Mouse (Mus musculus): Measurements from ENCODE around the gene Gse1.
A peak's percentile ranks its signal among the peaks of the same experiment; 100 is the strongest.

Gse1 gene

DNA sequence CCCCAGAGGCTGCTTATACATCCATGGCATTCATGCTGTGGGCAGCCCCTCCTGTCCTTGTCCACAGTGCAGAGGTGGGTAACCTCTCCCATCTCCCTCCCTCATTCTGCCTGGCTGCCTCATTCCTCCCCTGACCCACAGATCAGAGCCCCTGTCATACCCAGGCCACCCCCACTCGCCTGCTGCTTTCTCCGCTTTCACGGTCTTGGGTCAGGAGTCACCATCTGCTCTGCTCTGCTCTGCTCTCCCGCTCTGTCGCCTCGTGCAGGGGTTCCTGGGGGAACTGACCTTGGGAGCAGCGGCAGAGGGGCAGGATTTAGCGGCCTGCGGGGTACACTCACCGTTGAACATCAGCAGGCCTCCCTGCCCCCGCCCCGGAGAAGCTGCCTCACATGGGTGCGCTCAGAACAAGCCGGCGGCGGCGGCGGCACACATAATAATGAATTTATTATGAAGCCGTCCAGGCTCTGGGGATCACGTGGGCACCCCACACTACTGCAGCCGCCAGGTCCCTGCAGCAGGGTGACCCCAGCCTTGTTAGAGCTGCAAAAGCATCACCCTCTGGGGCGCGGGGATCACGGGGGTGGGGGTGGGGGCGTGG is 321.2 kb downstream of the Gse1 start:
- H3K4me3 ChIP-seq (replicated peaks; ENCODE audit: low read length): peak overlapping the region; percentile 71

GRCm38 (mm10) chr8:120549922-120550321 is 321.7 kb downstream of the Gse1 start:
- peaks cover 100% of the 10 kb centered on the region for H3K4me1 ChIP-seq (replicated peaks; ENCODE audit: low read depth, low read length)
- H3K36me3 ChIP-seq (ENCODE audit: insufficient read depth, low read length): peaks cover 86% of the 10 kb centered on the region
- no peaks in the 10 kb centered on the region for H3K9me3 ChIP-seq (ENCODE audit: low read length)
- TF ChIP-seq NANOG (IDR thresholded peaks at IDR 0.05; ENCODE audit: borderline replicate concordance, low read length) (no peak), POU5F1 (IDR thresholded peaks at IDR 0.05; ENCODE audit: borderline replicate concordance, low read length) (no peak), CTCF (conservative IDR thresholded peaks at IDR 0.05; ENCODE audit: low read length) (no peak)
- H3K27me3 ChIP-seq (ENCODE audit: insufficient read depth, low read length): no peaks in the 10 kb centered on the region; the same call in 1 of the 2 replicates
- no peak overlapping the region for H3K4me3 ChIP-seq (replicated peaks; ENCODE audit: low read length)

More for the DNA sequence above, 321.2 kb downstream of the Gse1 start:
- TF ChIP-seq POU5F1 (IDR thresholded peaks at IDR 0.05; ENCODE audit: borderline replicate concordance, low read length) (no peak), NANOG (IDR thresholded peaks at IDR 0.05; ENCODE audit: borderline replicate concordance, low read length) (no peak), CTCF (conservative IDR thresholded peaks at IDR 0.05; ENCODE audit: low read length) (no peak)
- Histone ChIP-seq H3K4me1 (replicated peaks; ENCODE audit: low read depth, low read length) (peaks cover 100% of the 10 kb centered on the region), H3K9me3 (ENCODE audit: low read length) (no peaks in the 10 kb centered on the region), H3K27me3 (ENCODE audit: insufficient read depth, low read length) (no peaks in the 10 kb centered on the region; the same call in 1 of the 2 replicates), H3K36me3 (ENCODE audit: insufficient read depth, low read length) (peaks cover 86% of the 10 kb centered on the region)

GRCm38 (mm10) chr8:120550430-120550829 is 322.2 kb downstream of the Gse1 start:
- Histone ChIP-seq H3K27me3 (ENCODE audit: insufficient read depth, low read length) (no peaks in the 10 kb centered on the region; the same call in 1 of the 2 replicates), H3K36me3 (ENCODE audit: insufficient read depth, low read length) (peaks cover 86% of the 10 kb centered on the region), H3K4me3 (replicated peaks; ENCODE audit: low read length) (0 out of 2 replicates have a peak overlapping the region, but pooled peaks have one; percentile 1), H3K9me3 (ENCODE audit: low read length) (no peaks in the 10 kb centered on the region), H3K4me1 (replicated peaks; ENCODE audit: low read depth, low read length) (peaks cover 100% of the 10 kb centered on the region)
- TF ChIP-seq NANOG (IDR thresholded peaks at IDR 0.05; ENCODE audit: borderline replicate concordance, low read length) (no peak), POU5F1 (IDR thresholded peaks at IDR 0.05; ENCODE audit: borderline replicate concordance, low read length) (no peak)

- Histone ChIP-seq H3K27me3 (ENCODE audit: insufficient read depth, low read length) (no peaks in the 10 kb centered on the region; the same call in 1 of the 2 replicates), H3K4me1 (replicated peaks; ENCODE audit: low read depth, low read length) (peaks cover 100% of the 10 kb centered on the region), H3K4me3 (replicated peaks; ENCODE audit: low read length) (0 out of 2 replicates have a peak overlapping the region, but pooled peaks have one; percentile 1), H3K36me3 (ENCODE audit: insufficient read depth, low read length) (peaks cover 86% of the 10 kb centered on the region), H3K9me3 (ENCODE audit: low read length) (no peaks in the 10 kb centered on the region)
- TF ChIP-seq NANOG (IDR thresholded peaks at IDR 0.05; ENCODE audit: borderline replicate concordance, low read length) (no peak), CTCF (conservative IDR thresholded peaks at IDR 0.05; ENCODE audit: low read length) (no peak), POU5F1 (IDR thresholded peaks at IDR 0.05; ENCODE audit: borderline replicate concordance, low read length) (no peak)
These were observed 322.9 kb downstream of the Gse1 start for GRCm38 (mm10) chr8:120550937-120551676.

DNA sequence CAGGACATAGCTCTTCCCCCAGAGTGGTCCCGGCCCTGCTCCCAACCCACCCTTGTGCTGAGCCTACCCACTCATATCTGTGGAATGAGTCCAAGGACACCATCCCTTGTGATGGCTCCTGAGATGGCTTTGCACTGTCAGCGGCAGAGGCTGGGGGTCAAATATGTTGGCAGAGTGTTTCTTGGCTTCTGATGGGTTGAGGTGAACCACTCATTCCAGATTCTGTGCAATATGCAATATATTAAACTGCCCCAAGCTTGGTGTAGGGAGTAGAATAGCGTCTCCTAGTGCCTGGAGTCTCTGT is 323.4 kb downstream of the Gse1 start:
- H3K9me3 ChIP-seq (ENCODE audit: low read length): no peaks in the 10 kb centered on the region
- TF ChIP-seq NANOG (IDR thresholded peaks at IDR 0.05; ENCODE audit: borderline replicate concordance, low read length): no peak
- TF ChIP-seq POU5F1 (IDR thresholded peaks at IDR 0.05; ENCODE audit: borderline replicate concordance, low read length): no peak
- no peak for TF ChIP-seq CTCF (conservative IDR thresholded peaks at IDR 0.05; ENCODE audit: low read length)
- H3K4me3 ChIP-seq (replicated peaks; ENCODE audit: low read length): no peak overlapping the region
- H3K27me3 ChIP-seq (ENCODE audit: insufficient read depth, low read length): no peaks in the 10 kb centered on the region; the same call in 1 of the 2 replicates
- H3K4me1 ChIP-seq (replicated peaks; ENCODE audit: low read depth, low read length): peaks cover 100% of the 10 kb centered on the region
- H3K36me3 ChIP-seq (ENCODE audit: insufficient read depth, low read length): peaks cover 87% of the 10 kb centered on the region

DNA sequence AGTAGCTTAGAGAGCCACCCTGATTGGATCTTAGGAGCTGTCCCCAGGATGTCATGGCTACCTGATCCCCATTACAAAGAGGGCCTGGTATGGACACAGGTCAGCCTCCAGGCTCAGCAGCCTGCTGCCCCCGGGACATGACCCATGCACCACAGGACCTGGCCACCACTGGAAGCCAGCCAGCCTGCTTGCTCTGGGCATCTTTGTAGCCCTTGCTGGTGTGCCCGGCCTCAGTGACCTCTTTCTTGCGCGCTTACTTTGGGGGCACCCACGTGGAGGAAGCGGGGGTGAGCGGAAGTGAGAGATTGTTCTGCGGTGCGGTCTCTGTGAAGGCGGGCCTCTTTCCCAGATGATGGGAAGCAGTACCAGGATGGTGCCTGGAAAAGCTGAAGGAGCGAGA is 324.3 kb downstream of the Gse1 start:
- H3K9me3 ChIP-seq (ENCODE audit: low read length): no peaks in the 10 kb centered on the region
- H3K4me3 ChIP-seq (replicated peaks; ENCODE audit: low read length): 0 out of 2 replicates have a peak overlapping the region, but pooled peaks have one; percentile 49
- H3K4me1 ChIP-seq (replicated peaks; ENCODE audit: low read depth, low read length): peaks cover 100% of the 10 kb centered on the region
- H3K36me3 ChIP-seq (ENCODE audit: insufficient read depth, low read length): peaks cover 85% of the 10 kb centered on the region
- TF ChIP-seq POU5F1 (IDR thresholded peaks at IDR 0.05; ENCODE audit: borderline replicate concordance, low read length) (no peak), CTCF (conservative IDR thresholded peaks at IDR 0.05; ENCODE audit: low read length) (no peak), NANOG (IDR thresholded peaks at IDR 0.05; ENCODE audit: borderline replicate concordance, low read length) (no peak)
- H3K27me3 ChIP-seq (ENCODE audit: insufficient read depth, low read length): no peaks in the 10 kb centered on the region; the same call in 1 of the 2 replicates

GRCm38 (mm10) chr8:120553441-120554123 is 325.3 kb downstream of the Gse1 start:
- Histone ChIP-seq H3K9me3 (ENCODE audit: low read length) (no peaks in the 10 kb centered on the region), H3K4me1 (replicated peaks; ENCODE audit: low read depth, low read length) (peaks cover 100% of the 10 kb centered on the region), H3K36me3 (ENCODE audit: insufficient read depth, low read length) (peaks cover 85% of the 10 kb centered on the region), H3K27me3 (ENCODE audit: insufficient read depth, low read length) (no peaks in the 10 kb centered on the region; the same call in 1 of the 2 replicates), H3K4me3 (replicated peaks; ENCODE audit: low read length) (peak overlapping the region; percentile 49; the same call in 1 of the 2 replicates)
- TF ChIP-seq POU5F1 (IDR thresholded peaks at IDR 0.05; ENCODE audit: borderline replicate concordance, low read length) (no peak), NANOG (IDR thresholded peaks at IDR 0.05; ENCODE audit: borderline replicate concordance, low read length) (no peak), CTCF (conservative IDR thresholded peaks at IDR 0.05; ENCODE audit: low read length) (no peak)

DNA sequence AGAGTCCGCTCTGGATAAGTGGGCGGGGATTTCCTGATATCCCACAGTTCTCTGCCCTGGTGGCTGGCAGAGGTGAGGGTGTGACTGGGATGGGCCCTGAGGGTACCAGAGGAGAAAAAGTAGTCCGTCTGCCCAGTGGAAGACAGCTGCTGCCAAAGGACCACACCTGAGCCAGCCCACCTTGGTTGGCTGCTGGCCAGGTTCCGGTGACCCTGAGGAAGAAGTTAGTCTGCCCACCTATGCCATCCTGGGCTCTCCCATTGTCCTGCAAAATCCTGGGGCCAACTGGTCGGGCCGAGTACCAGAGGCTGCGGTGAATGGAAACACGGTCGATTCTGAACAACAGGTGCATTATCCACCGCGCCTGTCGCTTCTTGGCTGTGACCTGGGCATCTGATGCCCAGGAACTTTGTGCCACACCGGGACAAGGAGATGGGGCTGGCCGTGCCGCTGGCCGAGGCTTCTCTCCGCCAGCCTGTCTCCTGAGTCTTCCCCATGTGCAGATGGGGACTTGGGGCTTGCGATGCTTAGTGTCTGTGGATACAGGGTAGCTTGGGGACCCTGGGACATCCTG is 326.3 kb downstream of the Gse1 start:
- no peaks in the 10 kb centered on the region for H3K9me3 ChIP-seq (ENCODE audit: low read length)
- H3K4me1 ChIP-seq (replicated peaks; ENCODE audit: low read depth, low read length): peaks cover 100% of the 10 kb centered on the region
- TF ChIP-seq CTCF (conservative IDR thresholded peaks at IDR 0.05; ENCODE audit: low read length) (no peak), NANOG (IDR thresholded peaks at IDR 0.05; ENCODE audit: borderline replicate concordance, low read length) (no peak), POU5F1 (IDR thresholded peaks at IDR 0.05; ENCODE audit: borderline replicate concordance, low read length) (no peak)
- H3K27me3 ChIP-seq (ENCODE audit: insufficient read depth, low read length): no peaks in the 10 kb centered on the region
- H3K36me3 ChIP-seq (ENCODE audit: insufficient read depth, low read length): peaks cover 89% of the 10 kb centered on the region
- no peak overlapping the region for H3K4me3 ChIP-seq (replicated peaks; ENCODE audit: low read length)

Data from E14TG2a.4 (cell line).